In genomic region chr16:37715173-37715572, GRCm38 (mm10) we compare ENCODE assay signal across 12 mouse cellular contexts.
DNase-seq lines count a peak whose midpoint lies in the region; ATAC-seq and TF ChIP-seq lines count a peak whose summit lies in the region.
"Had no signal": no experiment of that assay in that cellular context is flagged by ENCODE, and none has a peak within 500 bp of the region (broad histone marks: within the 10 kb centered on the region; RNA-seq: fewer than 3 reads in every experiment).

No protein-coding gene starts in this region.

- no peaks in the 10 kb centered on the region for H3K27me3 ChIP-seq in midbrain, embryonic 16.5 days (ENCODE audit: control insufficient read depth, insufficient read depth, low read depth, low read length)

- H3K9me3 ChIP-seq in midbrain, embryonic 16.5 days (replicated peaks; ENCODE audit: control insufficient read depth, low read length, poor library complexity, severe bottlenecking) = no peaks in the 10 kb centered on the region

- no peak for TF ChIP-seq POLR2A in brain, embryonic 14.5 days (IDR thresholded peaks at IDR 0.05; ENCODE audit: borderline replicate concordance, extremely low read depth, insufficient read depth, insufficient read length, poor library complexity, severe bottlenecking)

- no peak overlapping the region for H3K4me2 ChIP-seq in midbrain, embryonic 16.5 days (ENCODE audit: low read length)

- no peak overlapping the region for H3K4me3 ChIP-seq in midbrain, embryonic 16.5 days (ENCODE audit: low read depth, low read length)
- H3K4me3 ChIP-seq: left cerebral cortex, adult 2 months had no signal

- TF ChIP-seq CTCF in brain, embryonic 14.5 days (IDR thresholded peaks at IDR 0.05; ENCODE audit: borderline replicate concordance, extremely low read depth, insufficient read depth, insufficient read length) = no peak

- no peak overlapping the region for H3K9ac ChIP-seq in midbrain, embryonic 16.5 days (ENCODE audit: low read depth, low read length)
- H3K9ac ChIP-seq: liver, embryonic 14.5 days had no signal

- no peaks in the 10 kb centered on the region for H3K36me3 ChIP-seq in midbrain, embryonic 16.5 days (ENCODE audit: control insufficient read depth, insufficient read depth, low read length)

- ATAC-seq in frontal cortex, adult (ENCODE audit: low TSS enrichment) = peak; percentile 38; the same call in 1 of the 2 replicates
- peak; percentile 67 for ATAC-seq in midbrain, embryonic 16.5 days

- no peak overlapping the region for H3K27ac ChIP-seq in midbrain, embryonic 16.5 days (ENCODE audit: low read length)
- H3K27ac ChIP-seq: left cerebral cortex, adult 2 months; liver, embryonic 14.5 days had no signal

- WGBS in midbrain, embryonic 16.5 days = 22% methylated on average over 7 of the region's 7 CpGs

- H3K4me1 ChIP-seq in midbrain, embryonic 16.5 days (ENCODE audit: control insufficient read depth, insufficient read depth, low read length) = no peaks in the 10 kb centered on the region

- DNase-seq in frontal cortex, postnatal 10 days (ENCODE audit: low spot score in 2 of 2) = no peak
- peak; percentile 9 to 26 for DNase-seq in kidney, postnatal 4 days
- no peak for DNase-seq in kidney, adult 9 months
- peak; percentile 81 for DNase-seq in brain, embryonic 14.5 days (ENCODE audit: low read depth)
- DNase-seq in adrenal gland, adult 2 months = no peak
- no peak for DNase-seq in frontal cortex, postnatal 14 days (ENCODE audit: low spot score in 2 of 2)
- DNase-seq: cerebellum, postnatal 25 days; kidney, postnatal 14 days had no signal

Comparison
In these comparisons a context has a peak if more than half of its experiments do, and no peak if none do; other contexts are left out.
1. DNase-seq: peak in kidney, postnatal 4 days (2 of 2) and brain, embryonic 14.5 days (single experiment); none in frontal cortex, postnatal 10 days (0 of 2), kidney, adult 9 months (single experiment), adrenal gland, adult 2 months (single experiment) and frontal cortex, postnatal 14 days (0 of 2).